In genomic region chr13:107325707-107326495, GRCm38 (mm10) we compare ENCODE assay signal across 9 mouse cellular contexts.
DNase-seq lines count a peak whose midpoint lies in the region; ATAC-seq and TF ChIP-seq lines count a peak whose summit lies in the region.
"Had no signal": no experiment of that assay in that cellular context is flagged by ENCODE, and none has a peak within 500 bp of the region (broad histone marks: within the 10 kb centered on the region; RNA-seq: fewer than 3 reads in every experiment).

No protein-coding gene starts in this region.

- in situ Hi-C loops in CH12.LX (cut with MboI; ENCODE audit: low pct_ligation_motif_present, low pct_unique_long_range_greater_than_20kb, low sequenced_read_pairs): loop anchor here (10.0 kb wide), 1 partner anchor 829 kb away; the partner anchor contains the start of genes Ercc8 and Ndufaf2

- no peaks in the 10 kb centered on the region for H3K36me3 ChIP-seq in CH12.LX (replicated peaks in 1 of 2; ENCODE audit: control insufficient read depth in 1 of 2, insufficient read depth in 1 of 2, low read length in 1 of 2)
- H3K36me3 ChIP-seq in forebrain, embryonic 12.5 days (replicated peaks): no peaks in the 10 kb centered on the region
- no peaks in the 10 kb centered on the region for H3K36me3 ChIP-seq in liver, embryonic 14.5 days (replicated peaks; ENCODE audit: control insufficient read depth, insufficient read depth, low read depth)
- H3K36me3 ChIP-seq: heart, embryonic 15.5 days had no signal

- TF ChIP-seq EP300 in CH12.LX (IDR thresholded peaks at IDR 0.05; ENCODE audit: low read length): no peak
- no peak for TF ChIP-seq EP300 in liver, embryonic 14.5 days (IDR thresholded peaks at IDR 0.05; ENCODE audit: low read depth)

- H3K27ac ChIP-seq in CH12.LX (ENCODE audit: insufficient read depth, low read depth): no peak overlapping the region
- no peak overlapping the region for H3K27ac ChIP-seq in forebrain, embryonic 12.5 days
- H3K27ac ChIP-seq in liver, embryonic 14.5 days: no peak overlapping the region
- H3K27ac ChIP-seq: heart, embryonic 15.5 days had no signal

- no peaks in the 10 kb centered on the region for H3K4me1 ChIP-seq in CH12.LX (ENCODE audit: control insufficient read depth in 1 of 2, insufficient read depth in 2 of 2)
- no peaks in the 10 kb centered on the region for H3K4me1 ChIP-seq in forebrain, embryonic 12.5 days
- H3K4me1 ChIP-seq in liver, embryonic 14.5 days (replicated peaks; ENCODE audit: control insufficient read depth in 2 of 2, insufficient read depth in 2 of 2, low read length in 1 of 2): no peaks in the 10 kb centered on the region
- H3K4me1 ChIP-seq: heart, embryonic 15.5 days had no signal

- dilution Hi-C loops in CH12.LX (cut with MboI; ENCODE audit: extremely low pct_ligation_motif_present, extremely low pct_unique_long_range_greater_than_20kb, low sequenced_read_pairs): no loop called here

- TF ChIP-seq CTCF in CH12.LX (conservative IDR thresholded peaks at IDR 0.05 in 1 of 2, IDR thresholded peaks at IDR 0.05 in 1 of 2; ENCODE audit: low read depth in 2 of 2, low read length in 2 of 2): peak; percentile 74 to 88; a peak in 3 of 4 replicates
- TF ChIP-seq CTCF in liver, embryonic 14.5 days (IDR thresholded peaks at IDR 0.05; ENCODE audit: low read depth): peak; percentile 69

- no peaks in the 10 kb centered on the region for H3K79me2 ChIP-seq in CH12.LX (replicated peaks; ENCODE audit: control insufficient read depth, extremely low read depth, insufficient read depth, poor library complexity, severe bottlenecking)

- DNase-seq in 3134 (ENCODE audit: extremely low read depth, insufficient read length, low spot score) (peak; percentile 19), CH12.LX (ENCODE audit: extremely low read depth) (peak; percentile 56)
- peak; percentile 17 for DNase-seq in c-Kit-positive CD71-negative TER-119-negative erythroid progenitor cells, embryonic 14.5 days (ENCODE audit: low read depth)
- peak; percentile 47 for DNase-seq in induced T-regulatory cell, adult 2 months (ENCODE audit: low read depth)
- DNase-seq in liver, embryonic 14.5 days (ENCODE audit: low read depth in 3 of 3, low spot score in 3 of 3): peak in 1 of 3 experiments; percentile 3
- peak; percentile 64 for DNase-seq in retina, postnatal 1 day

- H3K4me2 ChIP-seq in CH12.LX (ENCODE audit: insufficient read depth, low read depth, poor library complexity, severe bottlenecking): no peak overlapping the region
- no peak overlapping the region for H3K4me2 ChIP-seq in forebrain, embryonic 12.5 days
- no peak overlapping the region for H3K4me2 ChIP-seq in liver, embryonic 14.5 days (ENCODE audit: low read depth)
- H3K4me2 ChIP-seq: heart, embryonic 15.5 days had no signal

- H3K4me3 ChIP-seq in CH12.LX (replicated peaks in 1 of 3; ENCODE audit: low read depth in 2 of 3, low read length in 2 of 3, poor library complexity in 1 of 3): no peak overlapping the region
- no peak overlapping the region for H3K4me3 ChIP-seq in forebrain, embryonic 12.5 days (replicated peaks)
- no peak overlapping the region for H3K4me3 ChIP-seq in liver, embryonic 14.5 days (ENCODE audit: insufficient read depth in 1 of 2, low read depth in 2 of 2, low read length in 2 of 2)
- H3K4me3 ChIP-seq: heart, embryonic 15.5 days had no signal

- no peak overlapping the region for H3K9ac ChIP-seq in CH12.LX (ENCODE audit: insufficient read depth, low read depth)
- no peak overlapping the region for H3K9ac ChIP-seq in forebrain, embryonic 12.5 days
- H3K9ac ChIP-seq in liver, embryonic 14.5 days (replicated peaks): no peak overlapping the region
- H3K9ac ChIP-seq: heart, embryonic 15.5 days had no signal

- no peaks in the 10 kb centered on the region for H3K9me3 ChIP-seq in CH12.LX (replicated peaks; ENCODE audit: low read length)
- no peaks in the 10 kb centered on the region for H3K9me3 ChIP-seq in forebrain, embryonic 12.5 days
- H3K9me3 ChIP-seq in liver, embryonic 14.5 days (ENCODE audit: control insufficient read depth, low read length): no peaks in the 10 kb centered on the region
- H3K9me3 ChIP-seq: heart, embryonic 15.5 days had no signal

- no peak for TF ChIP-seq POLR2A in CH12.LX (IDR thresholded peaks at IDR 0.05; ENCODE audit: low read depth, low read length)

- no peaks in the 10 kb centered on the region for H3K27me3 ChIP-seq in CH12.LX (replicated peaks)
- H3K27me3 ChIP-seq in forebrain, embryonic 12.5 days: no peaks in the 10 kb centered on the region
- no peaks in the 10 kb centered on the region for H3K27me3 ChIP-seq in liver, embryonic 14.5 days (ENCODE audit: control insufficient read depth, insufficient read depth, low read length)
- H3K27me3 ChIP-seq: heart, embryonic 15.5 days had no signal

- ATAC-seq in forebrain, embryonic 12.5 days (ENCODE audit: low FRiP score): 0 out of 2 replicates have a peak, but pooled peaks have one; percentile 46
- ATAC-seq in liver, embryonic 14.5 days (ENCODE audit: insufficient read depth): no peak
- no peak for ATAC-seq in erythroblast, adult 5-6 weeks (replicated peaks; ENCODE audit: low FRiP score, poor library complexity, severe bottlenecking)

- TF ChIP-seq RAD21 in CH12.LX (IDR thresholded peaks at IDR 0.05; ENCODE audit: low read depth, low read length): peak; percentile 95

- 67% methylated on average over 3 of the region's 3 CpGs for WGBS in forebrain, embryonic 12.5 days
- WGBS in liver, embryonic 14.5 days (ENCODE audit: insufficient replicate concordance): 36% methylated on average over 3 of the region's 3 CpGs

TF ChIP-seq in CH12.LX, 34 proteins besides CTCF, POLR2A, EP300 and RAD21:
- TF ChIP-seq MYC (IDR thresholded peaks at IDR 0.05; ENCODE audit: low read depth, low read length) (0 out of 2 replicates have a peak, but pooled peaks have one; percentile 24), ZNF384 (IDR thresholded peaks at IDR 0.05; ENCODE audit: low read depth, low read length) (no peak), SMC3 (IDR thresholded peaks at IDR 0.05; ENCODE audit: low read depth, low read length) (peak; percentile 88), SIN3A (IDR thresholded peaks at IDR 0.05; ENCODE audit: low read length) (peak; percentile 64; the same call in 1 of the 2 replicates), MEF2A (IDR thresholded peaks at IDR 0.05; ENCODE audit: borderline replicate concordance, low read depth, low read length) (no peak), ZC3H11A (IDR thresholded peaks at IDR 0.05; ENCODE audit: low read depth, low read length) (peak; percentile 76), KAT2A (IDR thresholded peaks at IDR 0.05; ENCODE audit: insufficient replicate concordance, low read length) (no peak), USF2 (conservative IDR thresholded peaks at IDR 0.05; ENCODE audit: low read depth, low read length) (no peak)
